Mouse (Mus musculus) embryonic fibroblast, embryonic 13.5 days (primary cell): ENCODE measurements around the gene Fam193b.

Experiments
- CTCF ChIP-seq: IDR thresholded peaks from 2 replicates; pipeline ENCODE4 v1.5.1; 2011; ENCODE audit warnings: mild to moderate bottlenecking, control low read depth, low read length, moderate library complexity, borderline replicate concordance; ENCODE audit not compliant: insufficient read depth
- POLR2A ChIP-seq: IDR thresholded peaks from 2 replicates; pipeline ENCODE4 v1.6.1; 2011; ENCODE audit warnings: low read depth, mild to moderate bottlenecking, control low read depth, low read length, moderate library complexity

DNA sequence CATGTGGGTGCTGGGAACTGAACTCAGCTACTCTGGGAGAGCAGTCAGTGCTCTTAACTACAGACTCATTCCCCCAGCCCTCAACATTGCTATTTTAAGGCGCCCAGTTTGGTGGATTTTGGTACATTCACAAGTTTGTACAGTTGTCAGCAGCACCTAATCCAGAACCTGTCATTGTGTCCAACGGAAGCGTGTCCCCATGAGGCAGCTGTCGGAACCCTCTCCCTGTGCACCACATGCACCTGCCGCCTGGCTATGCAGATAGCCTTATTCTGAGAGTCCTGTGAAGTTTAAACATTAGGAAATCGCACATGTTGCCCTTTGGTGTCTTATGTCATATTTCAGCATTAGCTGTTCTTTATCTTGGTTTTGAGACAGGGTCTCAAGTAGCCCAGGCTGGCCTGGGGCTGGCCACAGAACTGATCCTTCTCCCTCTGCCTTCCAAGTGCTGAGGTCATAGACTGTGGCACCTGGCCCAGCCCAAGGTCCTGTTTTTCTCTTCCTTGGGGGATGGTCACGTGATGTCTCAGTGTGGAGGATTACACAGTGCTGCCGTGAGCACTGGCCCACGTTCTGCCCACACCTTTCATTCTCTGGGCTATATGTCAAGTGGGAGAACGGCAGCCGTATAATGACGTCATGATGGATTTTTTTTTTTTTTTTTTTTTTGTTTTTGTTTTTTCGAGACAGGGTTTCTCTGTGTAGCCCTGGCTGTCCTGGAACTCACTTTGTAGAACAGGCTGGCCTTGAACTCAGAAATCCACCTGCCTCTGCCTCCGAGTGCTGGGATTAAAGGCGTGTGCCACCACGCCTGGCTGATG is 45.0 kb downstream of the Fam193b start:
- TF ChIP-seq POLR2A (no peak), CTCF (no peak)
